Mouse (Mus musculus) left cerebral cortex, adult 8-10 months (tissue): Measurements from ENCODE around the gene Tmed10. TPM values are rescaled to one million over a fixed set of nuclear protein-coding genes. Genes with fewer than 3 reads are reported as not detected.

Experiments used
- DNase-seq, 2 experiments: peaks; one replicate each; pipeline ENCODE4 v3.0.0; 2022; ENCODE audit warnings: low spot score in 2 of 2
- total RNA-seq, 4 experiments: library from RNA; stranded (reverse); gene quantifications; 2 replicates each; pipeline ENCODE4 v1.2.4; 2022

Gene Tmed10
- total RNA-seq, 4 experiments from 2014 or later, result 169 to 181 (median 175) TPM

GRCm38 (mm10) chr12:85337567-85338311 is 36.9 kb downstream of the Tmed10 start:
- no peak for DNase-seq

- no peak for DNase-seq
Measured at GRCm38 (mm10) chr12:85330153-85330552, 44.5 kb downstream of the Tmed10 start.

GRCm38 (mm10) chr12:85308651-85309050 is 66.0 kb downstream of the Tmed10 start:
- DNase-seq, result no peak

GRCm38 (mm10) chr12:85305247-85305892 is 69.3 kb downstream of the Tmed10 start:
- DNase-seq, result peak; percentile 75 to 76

GRCm38 (mm10) chr12:85304725-85305124 is 69.9 kb downstream of the Tmed10 start:
- no peak for DNase-seq

GRCm38 (mm10) chr12:85303256-85303655 is 71.4 kb downstream of the Tmed10 start:
- DNase-seq, result no peak

GRCm38 (mm10) chr12:85298835-85299180 is 75.8 kb downstream of the Tmed10 start:
- no peak for DNase-seq

- DNase-seq, result no peak
Measured at GRCm38 (mm10) chr12:85298127-85298834, 76.4 kb downstream of the Tmed10 start.

GRCm38 (mm10) chr12:85297345-85297997 is 77.2 kb downstream of the Tmed10 start:
- no peak for DNase-seq

GRCm38 (mm10) chr12:85296915-85297314 is 77.7 kb downstream of the Tmed10 start:
- no peak for DNase-seq

GRCm38 (mm10) chr12:85295506-85295905 is 79.1 kb downstream of the Tmed10 start:
- no peak for DNase-seq

- DNase-seq, result no peak
Measured at GRCm38 (mm10) chr12:85292906-85293305, 81.7 kb downstream of the Tmed10 start.

- DNase-seq, result no peak
Measured at GRCm38 (mm10) chr12:85292288-85292687, 82.4 kb downstream of the Tmed10 start.

- DNase-seq, result no peak
Measured at GRCm38 (mm10) chr12:85291541-85291940, 83.1 kb downstream of the Tmed10 start.

- no peak for DNase-seq
Measured at GRCm38 (mm10) chr12:85290633-85291032, 84.0 kb downstream of the Tmed10 start.

Other genes starting within 250 kb of the Tmed10 start
- gene Rps6kl1, start 223.6 kb downstream of the Tmed10 start, total RNA-seq, result 10 to 100 TPM; 35.0 to 37.6 (median 36.6) TPM
- gene Pgf, start 197.1 kb downstream of the Tmed10 start, total RNA-seq, result 1 to 10 TPM; 2.1 to 4.4 (median 3.1) TPM
- 10 to 100 TPM; 64.0 to 73.3 (median 68.1) TPM for gene Eif2b2, start 155.4 kb downstream of the Tmed10 start, total RNA-seq
- gene Mlh3, start 104.2 kb downstream of the Tmed10 start, total RNA-seq, result 10 to 100 TPM; 16.1 to 20.8 (median 17.1) TPM
- gene Acyp1, start 86.4 kb downstream of the Tmed10 start, total RNA-seq, result 10 to 100 TPM; 28.9 to 36.7 (median 30.1) TPM
- gene Zc2hc1c, start 86.3 kb downstream of the Tmed10 start, total RNA-seq, result 1 to 10 TPM; 2.6 to 3.3 (median 3.0) TPM
- gene Nek9, start 35.5 kb downstream of the Tmed10 start, total RNA-seq, result 10 to 100 TPM; 37.2 to 40.5 (median 38.7) TPM
- gene Fos, start 99.0 kb upstream of the Tmed10 start, total RNA-seq, result 10 to 100 TPM in 3 of 4 experiments, 1 to 10 TPM in 1; 5.8 to 37.3 (median 25.8) TPM
- 10 to 100 TPM; 49.9 to 67.7 (median 55.7) TPM for gene Jdp2, start 224.2 kb upstream of the Tmed10 start, total RNA-seq